Mouse (Mus musculus) midbrain, embryonic 11.5 days (tissue): ENCODE measurements at regions not wholly inside any gene's neighbourhood (a gene's known extent, or its start where the extent isn't known, plus 50 kb on each side); places are given as distances from the start of the nearest gene placed in this dataset.

ENCODE experiments used
- ATAC-seq: fragments of 200-750 bp; cut with Nextera tagmentation; 2 replicates; pipeline ENCODE4 v1.8.0; 2017; ENCODE audit warnings: moderate TSS enrichment, moderate library complexity; ENCODE audit not compliant: low FRiP score
- DNase-seq: peaks from one replicate; pipeline ENCODE4 v3.0.0; 2015; ENCODE audit warnings: low spot score; ENCODE audit errors: missing footprints
- H3K27ac ChIP-seq: fragments of 300-500 bp; sonication (generic); 2 replicates; pipeline ENCODE4 v1.5.1; 2014; ENCODE audit warnings: low read depth, low read length
- H3K27me3 ChIP-seq: fragments of 300-500 bp; sonication (generic); 2 replicates; pipeline ENCODE4 v1.6.1; 2014; ENCODE audit warnings: mild to moderate bottlenecking, low read length, moderate library complexity, mixed read lengths; ENCODE audit not compliant: control insufficient read depth, insufficient read depth
- H3K36me3 ChIP-seq: fragments of 300-500 bp; sonication (generic); 2 replicates; pipeline ENCODE4 v1.6.1; 2014; ENCODE audit warnings: mild to moderate bottlenecking, low read length, moderate library complexity, mixed read lengths; ENCODE audit not compliant: control insufficient read depth, insufficient read depth
- H3K4me1 ChIP-seq: fragments of 300-500 bp; sonication (generic); 2 replicates; pipeline ENCODE4 v1.6.1; 2014; ENCODE audit warnings: low read length; ENCODE audit not compliant: control insufficient read depth, insufficient read depth
- H3K4me2 ChIP-seq: fragments of 300-500 bp; sonication (generic); 2 replicates; pipeline ENCODE4 v1.6.1; 2014; ENCODE audit warnings: mild to moderate bottlenecking, moderate library complexity
- H3K4me3 ChIP-seq: fragments of 300-500 bp; sonication (generic); 2 replicates; pipeline ENCODE4 v1.5.1; 2014; ENCODE audit warnings: low read depth, low read length
- H3K9ac ChIP-seq: fragments of 300-500 bp; sonication (generic); 2 replicates; pipeline ENCODE4 v1.6.1; 2014; ENCODE audit warnings: low read length
- H3K9me3 ChIP-seq: fragments of 300-500 bp; sonication (generic); 2 replicates; pipeline ENCODE4 v1.6.1; 2016; ENCODE audit warnings: low read length; ENCODE audit not compliant: control insufficient read depth
- WGBS: fragments of 180-500 bp; shearing (Covaris S2); extraction: QIAGEN DNeasy Blood & Tissue Kit; methylation state at CpG from one replicate; pipeline ENCODE4 v1.1.7; 2014; 5-methylcytosine and 5-hydroxymethylcytosine counted together

GRCm38 (mm10) chr9:42196552-42196951, 67.5 kb downstream of the Sc5d start:
- WGBS = 56% methylated on average over 4 of the region's 4 CpGs
- Histone ChIP-seq H3K36me3 (no peaks in the 10 kb centered on the region), H3K27me3 (no peaks in the 10 kb centered on the region), H3K9ac (no peak overlapping the region), H3K27ac (no peak overlapping the region), H3K4me1 (no peaks in the 10 kb centered on the region), H3K4me2 (no peak overlapping the region), H3K9me3 (no peaks in the 10 kb centered on the region), H3K4me3 (no peak overlapping the region)
- DNase-seq = no peak
- ATAC-seq = no peak

DNA sequence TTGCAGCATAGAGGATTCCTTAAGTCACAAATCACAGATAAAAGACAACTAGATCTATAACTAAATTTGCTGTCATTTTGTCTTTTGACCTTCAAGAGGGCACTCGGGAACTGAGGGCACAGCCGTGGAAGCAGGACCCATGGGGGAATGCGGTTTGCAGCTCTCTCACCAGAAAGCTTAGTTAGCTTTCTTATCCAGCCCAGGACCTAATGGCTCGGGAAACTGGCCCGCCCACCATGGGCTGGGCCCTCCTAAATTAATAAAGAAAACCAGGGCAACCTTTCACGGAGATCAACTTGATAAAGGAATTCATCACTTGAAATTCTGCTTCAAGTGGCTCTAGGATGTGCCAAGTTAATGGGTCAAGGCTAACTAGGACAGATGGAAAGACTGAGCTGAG, 67.9 kb downstream of the Sc5d start:
- 86% methylated on average over 6 of the region's 6 CpGs for WGBS
- Histone ChIP-seq H3K9ac (no peak overlapping the region), H3K36me3 (no peaks in the 10 kb centered on the region), H3K9me3 (no peaks in the 10 kb centered on the region), H3K4me1 (no peaks in the 10 kb centered on the region), H3K27me3 (no peaks in the 10 kb centered on the region), H3K27ac (no peak overlapping the region), H3K4me2 (no peak overlapping the region), H3K4me3 (no peak overlapping the region)
- DNase-seq (no peak), ATAC-seq (no peak)

DNA sequence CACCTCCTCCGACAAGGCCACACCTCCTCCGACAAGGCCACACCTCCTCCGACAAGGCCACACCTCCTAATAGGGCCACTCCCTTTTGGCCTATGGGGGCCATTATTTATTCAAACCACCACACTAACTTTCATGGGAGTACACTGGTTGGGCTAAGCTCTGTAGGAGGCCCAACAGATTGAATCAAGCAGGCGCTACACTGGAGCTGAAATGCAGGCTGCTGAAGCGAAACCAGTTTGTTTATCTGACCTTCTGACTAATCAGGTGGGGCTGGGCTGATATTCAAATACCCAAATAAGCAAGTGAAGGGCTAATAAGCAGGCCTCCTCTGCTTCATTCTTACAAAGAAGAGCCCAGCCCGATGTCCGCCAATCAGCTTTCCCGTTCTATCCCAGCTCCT, 68.4 kb downstream of the Sc5d start:
- Histone ChIP-seq H3K27me3 (no peaks in the 10 kb centered on the region), H3K4me2 (no peak overlapping the region), H3K36me3 (no peaks in the 10 kb centered on the region), H3K9me3 (no peaks in the 10 kb centered on the region), H3K9ac (no peak overlapping the region), H3K27ac (no peak overlapping the region), H3K4me1 (no peaks in the 10 kb centered on the region), H3K4me3 (no peak overlapping the region)
- no peak for ATAC-seq
- DNase-seq = no peak
- whole genome bisulfite sequencing = 80% methylated on average over 8 of the region's 8 CpGs

- H3K27me3 ChIP-seq = no peaks in the 10 kb centered on the region
- no peak overlapping the region for H3K27ac ChIP-seq
- H3K36me3 ChIP-seq = no peaks in the 10 kb centered on the region
- no peak overlapping the region for H3K4me2 ChIP-seq
- no peaks in the 10 kb centered on the region for H3K9me3 ChIP-seq
- no peak overlapping the region for H3K9ac ChIP-seq
- DNase-seq (no peak), ATAC-seq (no peak)
- no peak overlapping the region for H3K4me3 ChIP-seq
- H3K4me1 ChIP-seq = no peaks in the 10 kb centered on the region
- WGBS = 87% methylated on average over 6 of the region's 6 CpGs
These were observed 69.1 kb downstream of the Sc5d start for GRCm38 (mm10) chr9:42194939-42195338.

GRCm38 (mm10) chr9:42194176-42194575, 69.9 kb downstream of the Sc5d start:
- Histone ChIP-seq H3K4me1 (no peaks in the 10 kb centered on the region), H3K27ac (no peak overlapping the region), H3K27me3 (no peaks in the 10 kb centered on the region), H3K36me3 (no peaks in the 10 kb centered on the region), H3K4me2 (no peak overlapping the region), H3K4me3 (no peak overlapping the region), H3K9ac (no peak overlapping the region), H3K9me3 (no peaks in the 10 kb centered on the region)
- ATAC-seq (no peak), DNase-seq (no peak)
- WGBS = 85% methylated on average over 2 of the region's 2 CpGs

DNA sequence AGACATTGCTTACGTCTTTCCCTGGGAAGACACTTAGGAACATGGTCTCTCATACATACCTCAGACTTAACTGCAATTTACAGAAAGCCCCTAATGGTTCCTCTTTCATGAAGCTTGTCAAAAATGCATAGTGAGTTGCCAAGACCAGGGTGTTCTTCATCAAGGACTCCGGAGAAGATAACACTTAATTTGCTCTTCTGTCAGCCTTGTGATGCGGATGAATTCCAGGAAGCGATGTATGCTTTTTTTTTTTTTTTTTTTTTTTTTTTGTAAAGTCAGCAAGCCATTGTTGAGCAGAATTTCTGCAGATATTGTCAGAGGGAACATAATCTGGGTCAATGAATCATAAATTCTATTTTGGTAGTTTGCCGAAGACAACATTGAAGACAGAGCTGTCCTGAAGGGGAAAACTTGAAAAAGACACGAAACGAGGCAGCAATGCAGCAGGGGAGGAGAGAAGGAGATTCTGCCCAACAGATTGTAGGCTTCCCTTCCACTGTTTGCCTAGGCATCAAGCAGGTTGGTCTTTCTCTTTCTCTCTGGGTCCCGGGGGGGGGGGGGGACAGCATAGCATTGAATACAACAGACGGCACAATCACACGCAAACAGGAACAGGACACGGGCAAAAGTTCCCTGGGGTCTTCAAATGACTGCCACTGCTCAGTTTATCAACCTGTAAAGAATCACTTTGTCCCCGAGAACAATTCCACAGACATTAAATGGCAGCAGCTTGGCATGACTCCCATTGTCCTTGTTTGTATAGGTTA, 69.1 kb upstream of the Sorl1 start:
- Histone ChIP-seq H3K27ac (no peak overlapping the region), H3K4me1 (no peaks in the 10 kb centered on the region), H3K36me3 (no peaks in the 10 kb centered on the region), H3K4me2 (no peak overlapping the region), H3K4me3 (no peak overlapping the region), H3K9ac (no peak overlapping the region), H3K27me3 (no peaks in the 10 kb centered on the region), H3K9me3 (no peaks in the 10 kb centered on the region)
- ATAC-seq (no peak), DNase-seq (peak; percentile 53)
- WGBS = 85% methylated on average over 12 of the region's 12 CpGs

DNA sequence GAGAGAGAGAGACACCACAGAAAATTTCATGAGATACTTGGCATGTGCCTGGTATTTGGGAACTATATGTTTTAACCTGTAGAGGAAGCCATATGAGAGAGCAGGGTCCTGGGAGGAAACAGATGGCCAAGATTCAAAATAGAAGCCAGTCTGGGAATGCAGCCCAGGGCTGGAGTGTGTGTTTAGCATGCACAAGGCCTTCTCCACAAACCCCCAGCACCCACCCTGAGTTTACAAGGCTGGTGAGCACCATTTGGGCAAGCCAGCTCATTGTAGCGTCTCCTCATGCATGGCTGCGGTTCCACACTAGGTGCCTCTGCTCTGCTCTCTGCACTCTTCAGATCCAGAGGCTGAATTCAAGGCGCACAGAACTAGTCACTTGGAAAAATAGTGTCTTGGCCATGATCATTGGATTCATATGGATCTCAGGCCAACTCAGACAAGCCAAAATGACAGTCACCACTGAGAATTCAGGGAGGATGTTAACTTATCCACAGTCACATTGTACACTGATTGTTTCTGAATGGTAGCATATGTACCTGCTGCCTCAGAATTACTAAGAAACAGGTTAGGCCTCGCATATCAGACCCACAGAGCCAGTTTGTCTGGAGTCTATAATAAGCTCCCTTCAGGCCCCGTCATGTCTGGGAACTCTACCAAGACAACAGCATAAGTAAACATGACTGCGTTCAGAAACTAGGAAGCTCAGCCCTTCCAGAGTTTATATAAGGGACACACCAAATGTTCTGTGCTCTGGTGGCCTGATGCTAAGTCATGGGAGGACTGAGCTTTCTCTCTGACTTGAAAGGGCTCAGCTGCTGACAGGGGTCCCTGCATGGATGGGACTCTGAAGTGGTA, 63.5 kb upstream of the Sorl1 start:
- DNase-seq (no peak), ATAC-seq (no peak)
- Histone ChIP-seq H3K27me3 (no peaks in the 10 kb centered on the region), H3K9ac (no peak overlapping the region), H3K36me3 (no peaks in the 10 kb centered on the region), H3K9me3 (no peaks in the 10 kb centered on the region), H3K27ac (no peak overlapping the region), H3K4me3 (no peak overlapping the region), H3K4me1 (no peaks in the 10 kb centered on the region), H3K4me2 (no peak overlapping the region)
- 89% methylated on average over 6 of the region's 6 CpGs for WGBS

- no peak for ATAC-seq
- peaks cover under 1% of the 10 kb centered on the region; the same call in 1 of the 2 replicates for H3K4me1 ChIP-seq
- DNase-seq = peak; percentile 47
- H3K36me3 ChIP-seq = no peaks in the 10 kb centered on the region
- no peak overlapping the region for H3K4me2 ChIP-seq
- 77% methylated on average over 3 of the region's 3 CpGs for WGBS
- no peaks in the 10 kb centered on the region for H3K9me3 ChIP-seq
- no peak overlapping the region for H3K9ac ChIP-seq
- H3K27ac ChIP-seq = no peak overlapping the region
- H3K4me3 ChIP-seq = no peak overlapping the region
- no peaks in the 10 kb centered on the region for H3K27me3 ChIP-seq
These were observed 60.1 kb upstream of the Sorl1 start for GRCm38 (mm10) chr9:42184104-42184635.

- Histone ChIP-seq H3K36me3 (no peaks in the 10 kb centered on the region), H3K27ac (no peak overlapping the region), H3K4me1 (peaks cover 5% of the 10 kb centered on the region), H3K4me2 (no peak overlapping the region), H3K9ac (no peak overlapping the region), H3K27me3 (no peaks in the 10 kb centered on the region), H3K9me3 (no peaks in the 10 kb centered on the region), H3K4me3 (no peak overlapping the region)
- WGBS = 44% methylated on average over 5 of the region's 5 CpGs
- ATAC-seq = no peak
- DNase-seq = peak; percentile 72
These were observed 59.4 kb upstream of the Sorl1 start for GRCm38 (mm10) chr9:42183448-42183847.
